Mouse (Mus musculus) liver, postnatal 0 days (tissue): ENCODE results near the gene Elf1. TPM values are rescaled to one million over a fixed set of nuclear protein-coding genes. Genes with fewer than 3 reads are reported as not detected.

Source experiments
- ATAC-seq: fragments of 200-750 bp; cut with Nextera tagmentation; 2 replicates; pipeline ENCODE4 v1.8.0; 2017; ENCODE audit warnings: mild to moderate bottlenecking, moderate library complexity
- DNase-seq: peaks from one replicate; pipeline ENCODE4 v3.0.0-alpha.2; 2016
- H3K27ac ChIP-seq: fragments of 300-500 bp; sonication (generic); 2 replicates; pipeline ENCODE4 v1.5.1; 2014; ENCODE audit warnings: antibody characterized with exemption, moderate library complexity, mild to moderate bottlenecking, low read depth
- H3K27me3 ChIP-seq: fragments of 300-500 bp; sonication (generic); 2 replicates; pipeline ENCODE4 v1.6.1; 2014; ENCODE audit warnings: low read length, control low read depth, mixed read lengths; ENCODE audit not compliant: insufficient read depth
- H3K36me3 ChIP-seq: fragments of 300-500 bp; sonication (generic); replicated peaks from 2 replicates; pipeline ENCODE4 v1.6.1; 2014; ENCODE audit warnings: mild to moderate bottlenecking, control low read depth, low read length, moderate library complexity, mixed read lengths; ENCODE audit not compliant: insufficient read depth
- H3K4me1 ChIP-seq: fragments of 300-500 bp; sonication (generic); 2 replicates; pipeline ENCODE4 v1.6.1; 2014; ENCODE audit warnings: antibody characterized with exemption, mild to moderate bottlenecking, control low read depth; ENCODE audit not compliant: insufficient read depth
- H3K4me2 ChIP-seq: fragments of 300-500 bp; sonication (generic); 2 replicates; pipeline ENCODE4 v1.6.1; 2014; ENCODE audit warnings: low read depth, mild to moderate bottlenecking, low read length, moderate library complexity, mixed read lengths
- H3K4me3 ChIP-seq: fragments of 300-500 bp; sonication (generic); 2 replicates; pipeline ENCODE4 v1.5.1; 2014; ENCODE audit warnings: low read depth, low read length
- H3K9ac ChIP-seq: fragments of 300-500 bp; sonication (generic); replicated peaks from 2 replicates; pipeline ENCODE4 v1.6.1; 2014; ENCODE audit warnings: mild to moderate bottlenecking, moderate library complexity
- H3K9me3 ChIP-seq: fragments of 300-500 bp; sonication (generic); 2 replicates; pipeline ENCODE4 v1.6.1; 2016; ENCODE audit warnings: mild to moderate bottlenecking, control low read depth, low read length, mixed read lengths
- CTCF ChIP-seq: sonication (generic); IDR thresholded peaks from 2 replicates; pipeline ENCODE4 v1.5.1; 2016; ENCODE audit warnings: antibody characterized with exemption, low read depth
- EP300 ChIP-seq: IDR thresholded peaks from 2 replicates; pipeline ENCODE4 v1.6.1; 2016; ENCODE audit warnings: antibody characterized with exemption, low read depth, mild to moderate bottlenecking
- WGBS: fragments of 180-500 bp; shearing (Covaris S2); extraction: QIAGEN DNeasy Blood & Tissue Kit; methylation state at CpG from one replicate; pipeline ENCODE4 v1.1.7; 2014; ENCODE audit not compliant: insufficient replicate concordance; 5-methylcytosine and 5-hydroxymethylcytosine counted together
- polyA plus RNA-seq: library from polyadenylated mRNA; unstranded; fragments of >200 nt; fragmentation: Nextera tagmentation; extraction: Ambion mirVana; gene quantifications from 2 replicates; pipeline ENCODE4 v1.2.1, GENCODE M21; 2015

The Elf1 gene
- polyA plus RNA-seq, 1 experiment from 2014 or later = 11.0 TPM

DNA sequence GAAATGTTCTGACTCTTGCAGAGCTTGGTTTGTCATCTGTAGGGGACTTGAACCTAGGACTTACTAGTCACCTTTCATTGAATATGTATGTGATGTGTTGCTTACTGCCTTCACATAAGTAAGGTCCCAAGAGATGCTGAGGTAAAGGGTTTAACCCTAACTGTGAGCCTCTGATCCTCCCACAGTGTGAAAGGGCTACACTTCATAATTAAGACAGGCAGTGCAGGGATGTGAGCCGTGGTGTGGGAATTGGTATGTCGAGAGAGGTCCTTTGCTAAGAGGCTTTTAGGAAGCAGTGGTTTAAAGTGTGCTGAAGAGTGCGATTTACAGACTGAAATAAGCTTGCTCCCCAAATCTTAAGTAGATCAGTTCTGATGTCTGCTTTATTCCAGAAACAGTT lies 55.8 kb downstream of the Elf1 start:
- ATAC-seq = no peak
- DNase-seq = no peak
- H3K27me3 ChIP-seq = no peaks in the 10 kb centered on the region
- 0 out of 2 replicates have a peak overlapping the region, but pooled peaks have one; percentile 3 for H3K27ac ChIP-seq
- H3K36me3 ChIP-seq = peaks cover 16% of the 10 kb centered on the region
- no peak overlapping the region for H3K4me3 ChIP-seq
- H3K9me3 ChIP-seq = no peaks in the 10 kb centered on the region
- TF ChIP-seq EP300 (no peak), CTCF (no peak)
- WGBS = 56% methylated on average over 3 of the region's 3 CpGs
- peak overlapping the region; percentile 33; the same call in 1 of the 2 replicates for H3K4me2 ChIP-seq
- peaks cover 45% of the 10 kb centered on the region for H3K4me1 ChIP-seq
- no peak overlapping the region for H3K9ac ChIP-seq

DNA sequence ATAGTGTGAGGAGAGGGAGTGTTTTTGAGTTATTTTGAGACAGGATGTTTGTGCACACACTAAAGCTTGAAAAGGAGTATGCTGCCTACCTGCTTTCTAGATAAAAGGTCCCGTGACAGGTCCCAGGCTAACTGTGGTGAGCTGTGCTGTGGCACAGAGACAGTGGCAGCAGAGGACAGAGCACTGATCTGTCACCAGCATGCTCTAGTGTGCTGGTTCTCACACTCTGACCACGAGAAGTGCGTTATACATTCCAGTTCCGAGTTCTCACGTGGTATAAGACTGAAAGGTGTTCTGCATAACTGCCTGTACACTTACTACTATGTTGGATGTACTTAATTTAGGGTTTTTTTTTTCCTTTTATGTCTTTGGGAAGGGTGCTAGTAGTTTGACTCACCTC lies 56.5 kb downstream of the Elf1 start:
- 0 out of 2 replicates have a peak, but pooled peaks have one; percentile 17 for TF ChIP-seq EP300
- no peak for TF ChIP-seq CTCF
- ATAC-seq = peak; percentile 62
- Histone ChIP-seq H3K9ac (no peak overlapping the region), H3K27ac (no peak overlapping the region), H3K4me3 (no peak overlapping the region), H3K4me2 (peak overlapping the region; percentile 33), H3K27me3 (no peaks in the 10 kb centered on the region), H3K4me1 (peaks cover 39% of the 10 kb centered on the region), H3K36me3 (peaks cover 16% of the 10 kb centered on the region), H3K9me3 (no peaks in the 10 kb centered on the region)
- 38% methylated on average over 5 of the region's 5 CpGs for WGBS
- DNase-seq = no peak

DNA sequence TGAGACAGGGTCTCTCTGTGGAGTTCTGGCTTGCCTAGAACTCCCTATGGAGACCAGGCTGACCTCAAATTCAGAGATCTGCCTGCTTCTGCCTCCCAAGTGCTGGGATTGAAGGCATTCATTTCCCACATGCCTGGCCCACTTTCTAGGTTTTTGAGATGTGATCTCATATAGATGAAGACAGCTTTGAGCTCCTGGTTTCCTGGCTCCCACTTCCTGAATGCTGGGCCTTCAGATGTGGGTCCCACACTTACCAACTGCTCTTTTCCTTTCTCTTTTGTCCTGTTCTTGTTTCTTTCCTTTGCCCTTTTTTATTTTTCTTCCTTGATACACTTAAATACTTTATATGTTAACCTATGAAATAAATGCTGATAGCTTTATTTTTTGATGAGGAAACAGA lies 56.9 kb downstream of the Elf1 start:
- ATAC-seq = no peak
- Histone ChIP-seq H3K4me1 (peaks cover 35% of the 10 kb centered on the region), H3K36me3 (peaks cover 16% of the 10 kb centered on the region), H3K4me2 (peak overlapping the region; percentile 33; the same call in 1 of the 2 replicates), H3K4me3 (no peak overlapping the region), H3K9me3 (no peaks in the 10 kb centered on the region), H3K9ac (no peak overlapping the region), H3K27ac (no peak overlapping the region), H3K27me3 (no peaks in the 10 kb centered on the region)
- TF ChIP-seq EP300 = no peak
- no peak for TF ChIP-seq CTCF
- no peak for DNase-seq

DNA sequence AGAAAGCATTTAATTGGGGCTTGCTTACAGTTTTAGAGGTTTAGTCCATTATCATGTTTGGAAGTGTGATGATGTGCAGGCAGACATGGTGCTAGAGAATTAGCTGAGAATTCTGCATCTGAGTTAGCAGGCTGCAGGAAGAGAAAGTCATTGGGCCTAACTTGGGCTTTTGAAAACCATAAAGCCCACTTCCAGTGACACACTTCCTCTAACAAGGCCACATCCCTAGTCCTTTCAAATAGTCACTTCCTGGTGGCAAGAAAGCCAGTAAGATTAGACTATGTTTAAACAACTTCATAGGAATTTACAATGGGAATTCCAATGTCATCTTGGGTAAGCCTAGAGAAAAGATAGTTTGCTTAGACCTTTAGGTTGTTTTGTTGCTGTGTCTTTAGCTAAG lies 60.6 kb downstream of the Elf1 start:
- H3K9ac ChIP-seq = no peak overlapping the region
- peaks cover 11% of the 10 kb centered on the region for H3K36me3 ChIP-seq
- H3K4me2 ChIP-seq = no peak overlapping the region
- TF ChIP-seq CTCF (no peak), EP300 (no peak)
- no peak overlapping the region for H3K4me3 ChIP-seq
- peaks cover 7% of the 10 kb centered on the region for H3K4me1 ChIP-seq
- ATAC-seq = no peak
- DNase-seq = no peak
- no peaks in the 10 kb centered on the region for H3K27me3 ChIP-seq
- H3K27ac ChIP-seq = no peak overlapping the region
- H3K9me3 ChIP-seq = no peaks in the 10 kb centered on the region

DNA sequence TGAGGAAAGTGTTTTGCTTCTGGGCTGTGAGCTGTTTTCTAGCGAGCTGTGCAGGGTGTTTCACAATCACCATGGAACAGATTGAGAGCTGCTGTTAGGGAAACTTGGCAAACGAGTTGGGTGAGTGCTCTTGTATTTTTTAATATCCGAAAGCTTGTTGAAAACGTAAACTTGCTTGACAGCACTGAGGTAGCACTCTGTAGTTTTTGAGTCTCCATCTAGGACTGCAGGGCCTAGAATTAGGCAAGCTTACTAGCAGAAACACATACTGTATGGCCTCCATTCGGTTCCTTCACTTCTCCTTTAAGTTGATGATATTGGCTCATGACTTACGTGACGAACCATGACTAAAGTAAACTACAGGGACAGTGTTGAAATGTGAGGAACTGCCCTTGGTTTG lies 68.3 kb downstream of the Elf1 start:
- 59% methylated on average over 7 of the region's 7 CpGs for WGBS
- Histone ChIP-seq H3K27ac (peak overlapping the region; percentile 78), H3K4me2 (peak overlapping the region; percentile 52), H3K9me3 (no peaks in the 10 kb centered on the region), H3K4me1 (peaks cover 8% of the 10 kb centered on the region), H3K36me3 (0 out of 2 replicates have a peak, but pooled peaks cover 7% of the 10 kb centered on the region), H3K9ac (no peak overlapping the region), H3K27me3 (no peaks in the 10 kb centered on the region), H3K4me3 (peak overlapping the region; percentile 6; the same call in 1 of the 2 replicates)
- DNase-seq (peak; percentile 32), ATAC-seq (peak; percentile 86)
- TF ChIP-seq EP300 = no peak
- TF ChIP-seq CTCF = no peak

DNA sequence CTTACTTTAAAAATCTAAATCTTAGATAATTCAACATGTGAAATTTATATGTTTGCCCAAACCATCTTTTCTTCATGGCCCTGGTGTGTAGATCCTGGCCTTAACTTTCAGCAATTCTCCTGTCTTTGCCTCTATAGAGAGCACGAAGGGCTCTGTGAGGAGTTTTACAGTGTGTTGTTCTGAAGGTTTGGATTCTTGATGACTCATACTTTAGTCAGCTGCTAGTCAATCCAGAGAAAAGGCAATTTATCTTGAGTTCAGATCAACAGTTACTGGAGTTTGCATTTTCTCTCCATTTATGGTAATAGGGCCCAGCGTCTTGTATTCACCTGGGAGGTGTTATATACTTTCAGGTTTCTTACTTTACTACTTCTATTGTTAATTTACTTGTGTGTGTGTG lies 70.9 kb downstream of the Elf1 start:
- H3K9ac ChIP-seq = no peak overlapping the region
- no peak for ATAC-seq
- H3K27ac ChIP-seq = no peak overlapping the region
- no peak overlapping the region for H3K4me2 ChIP-seq
- 0 out of 2 replicates have a peak, but pooled peaks cover 7% of the 10 kb centered on the region for H3K36me3 ChIP-seq
- no peak for TF ChIP-seq EP300
- no peak for TF ChIP-seq CTCF
- no peaks in the 10 kb centered on the region for H3K27me3 ChIP-seq
- no peaks in the 10 kb centered on the region for H3K9me3 ChIP-seq
- 77% methylated on average over 2 of the region's 2 CpGs for WGBS
- peaks cover 8% of the 10 kb centered on the region for H3K4me1 ChIP-seq
- no peak for DNase-seq
- H3K4me3 ChIP-seq = no peak overlapping the region

DNA sequence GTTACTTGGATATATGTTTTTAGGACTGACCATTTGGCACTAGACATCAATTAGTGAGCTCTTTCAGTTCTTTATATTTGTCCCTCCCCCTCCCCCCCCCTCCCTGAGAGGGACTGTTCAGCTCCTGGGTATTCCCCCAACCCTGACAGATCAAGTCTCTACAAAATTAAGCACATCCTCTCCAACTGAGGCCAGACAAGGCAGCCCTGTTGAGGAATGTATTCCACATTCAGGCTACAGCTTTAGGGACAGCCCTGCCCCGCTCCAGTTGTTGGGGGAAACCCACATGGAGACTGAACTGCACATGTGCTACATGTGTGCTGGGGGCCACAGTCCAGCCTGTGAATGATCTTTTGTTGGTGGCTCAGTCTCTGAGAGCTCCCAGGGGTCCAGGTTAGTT lies 71.9 kb downstream of the Elf1 start:
- 88% methylated on average over 1 of the region's 1 CpGs for WGBS
- no peak for ATAC-seq
- no peaks in the 10 kb centered on the region for H3K27me3 ChIP-seq
- no peak overlapping the region for H3K4me2 ChIP-seq
- H3K4me3 ChIP-seq = no peak overlapping the region
- TF ChIP-seq CTCF = no peak
- no peaks in the 10 kb centered on the region for H3K9me3 ChIP-seq
- no peak overlapping the region for H3K27ac ChIP-seq
- H3K36me3 ChIP-seq = 0 out of 2 replicates have a peak, but pooled peaks cover 7% of the 10 kb centered on the region
- DNase-seq = no peak
- no peak overlapping the region for H3K9ac ChIP-seq
- peaks cover 13% of the 10 kb centered on the region for H3K4me1 ChIP-seq
